Mouse (Mus musculus): ENCODE results near the gene Zfp566. TPM values are rescaled to one million over a fixed set of nuclear protein-coding genes. Genes with fewer than 3 reads are reported as not detected.

The Zfp566 gene
- polyA plus RNA-seq (2021; fragmentation: Nextera tagmentation), result 7.2 and 9.2 TPM in 2 replicates
- long read RNA-seq, experiment 1, transcript Zfp566-201 (4 exons, 1,709 nt), result major isoform, 27 of 29 reads
- long read RNA-seq, experiment 1, partial matches to known transcripts, result 1 of 29 reads
- long read RNA-seq, experiment 1, other reads (novel, unspliced or antisense), result 1 of 29 reads
- long read RNA-seq, experiment 2, transcript Zfp566-201 (4 exons, 1,709 nt), result major isoform, 9 of 10 reads
- long read RNA-seq, experiment 2, partial matches to known transcripts, result 0 of 10 reads
- long read RNA-seq, experiment 2, other reads (novel, unspliced or antisense), result 0 of 10 reads

DNA sequence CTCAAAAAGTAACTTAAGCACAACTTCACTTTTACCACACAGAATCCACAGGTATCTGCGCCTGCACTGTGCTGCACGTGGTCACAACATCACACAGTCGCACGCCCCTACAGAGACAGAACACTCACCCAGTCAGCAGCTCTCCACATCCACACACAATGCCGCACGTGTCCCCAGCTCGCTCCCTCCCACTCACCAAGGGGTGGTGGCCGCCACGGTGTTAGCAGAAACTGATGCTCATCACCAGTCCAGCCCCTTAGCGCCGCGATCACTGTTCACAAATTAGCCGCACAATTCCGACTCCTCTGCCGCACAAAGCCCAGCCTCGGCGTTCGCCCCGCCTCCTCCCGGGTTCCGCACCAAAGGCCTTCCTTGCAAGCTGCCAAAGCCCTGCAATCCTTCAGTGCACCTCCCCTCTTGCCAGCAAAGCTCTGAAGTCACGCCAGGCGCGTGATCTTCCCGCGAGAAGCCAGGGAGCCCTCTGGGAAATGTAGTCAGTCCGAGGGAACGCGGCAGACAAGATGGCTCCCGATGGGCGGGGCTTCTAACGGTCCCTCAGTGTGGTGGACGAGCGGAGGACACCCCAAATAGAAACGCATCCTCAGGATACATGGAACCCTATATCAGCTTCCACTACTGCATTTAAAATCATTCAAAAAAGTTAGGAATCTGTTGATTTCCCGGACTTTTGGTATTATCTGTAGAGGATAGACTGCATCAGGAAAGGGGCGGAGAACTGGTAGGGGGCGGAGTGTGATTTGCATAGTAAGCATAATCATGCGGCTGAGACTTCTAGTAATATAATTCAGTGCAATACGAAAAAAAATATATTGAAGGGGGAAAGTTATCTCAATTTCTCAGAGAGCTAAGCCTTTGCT, at the start of gene Zfp566, which contains the start of gene Gm26920:
Gene Zfp566, minus strand, starts transcription at position 436 of the 878 bp plus-strand sequence.
Gene Gm26920, minus strand, starts transcription at position 319 of the 878 bp plus-strand sequence.

DNA sequence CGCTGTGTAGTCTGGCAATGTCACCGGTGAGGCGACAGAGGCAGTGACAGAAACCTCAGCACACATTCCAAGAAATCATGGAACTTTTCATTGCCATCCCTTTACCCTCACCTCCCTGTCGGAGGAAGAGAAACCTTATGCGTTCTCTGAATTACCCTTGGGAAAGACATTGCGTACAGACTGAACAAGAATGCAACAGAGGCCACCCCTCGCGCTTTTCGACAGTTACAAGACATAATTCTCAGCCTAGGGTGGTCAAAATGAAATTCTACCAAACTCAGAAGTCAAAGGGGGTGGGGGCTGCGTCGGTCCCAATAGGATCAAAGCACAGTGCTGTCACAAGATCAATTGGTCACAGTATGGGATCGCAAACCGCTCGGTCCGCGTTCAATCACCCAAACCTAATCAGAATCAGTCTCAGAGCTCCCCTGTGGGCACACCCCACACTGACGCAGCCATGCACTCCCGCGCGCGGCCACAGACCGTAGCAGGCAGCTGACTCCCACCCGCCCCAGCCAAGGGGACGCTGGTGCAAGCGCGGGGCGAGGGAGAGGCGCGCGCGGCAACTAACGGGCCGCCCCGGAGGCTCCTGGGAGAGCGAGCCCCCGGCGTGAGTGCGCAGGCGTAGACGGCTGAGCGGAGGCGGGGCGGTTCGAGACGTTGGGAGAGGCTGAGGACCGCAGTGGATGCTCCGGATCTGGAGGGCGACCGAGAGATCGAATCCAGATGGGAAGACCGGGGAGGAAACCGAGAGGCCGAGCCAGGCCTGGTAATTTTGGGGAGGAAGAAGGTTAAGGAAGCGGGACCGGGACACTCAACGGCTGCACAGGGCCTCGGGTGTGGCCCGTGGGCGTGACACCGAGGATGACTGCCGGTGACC, 31.2 kb upstream of the Zfp566 start, which contains the start of gene Zfp382:
Gene Zfp382, plus strand, starts transcription at position 635 of the 880 bp plus-strand sequence.

DNA sequence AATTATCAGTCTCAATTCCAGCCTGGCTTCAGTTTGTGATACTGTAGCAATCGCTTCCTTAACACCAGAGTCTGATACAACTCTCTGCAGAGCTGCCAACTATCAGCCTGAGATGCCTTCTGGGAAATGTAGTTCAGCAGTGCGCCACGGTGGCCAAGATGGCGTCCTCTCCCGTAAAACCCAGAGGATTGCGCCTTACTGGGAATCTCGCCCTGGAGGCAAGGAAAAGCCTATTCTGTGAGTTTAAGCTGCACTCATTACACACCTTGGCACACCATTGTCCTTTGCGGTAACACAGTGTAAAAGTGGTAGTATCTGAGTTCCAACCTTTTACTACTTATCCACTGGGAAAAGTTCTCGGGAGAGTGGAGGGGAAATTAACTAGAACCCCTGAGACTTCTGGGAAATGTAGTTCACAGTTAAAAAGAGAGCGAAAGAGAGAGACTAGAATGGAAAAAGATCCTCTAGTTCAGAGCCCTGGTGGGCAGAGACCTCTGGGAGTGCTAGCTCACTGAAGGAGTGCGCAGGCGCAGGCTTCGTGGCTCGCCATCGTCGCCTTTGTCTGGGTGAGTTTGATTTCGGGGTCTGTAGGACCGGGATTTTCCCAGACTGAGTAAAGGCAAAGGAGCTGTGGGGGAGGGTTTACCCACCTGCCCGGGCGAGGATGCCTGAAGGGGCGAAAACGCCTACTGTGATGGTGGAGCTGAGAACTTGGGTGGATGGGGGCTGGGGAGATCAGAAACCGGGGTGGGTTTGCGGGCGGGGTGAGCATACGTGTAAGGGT, 4.5 kb upstream of the Zfp566 start, which contains the start of gene Zfp260:
Gene Zfp260, plus strand, starts transcription at position 132 of the 784 bp plus-strand sequence.

DNA sequence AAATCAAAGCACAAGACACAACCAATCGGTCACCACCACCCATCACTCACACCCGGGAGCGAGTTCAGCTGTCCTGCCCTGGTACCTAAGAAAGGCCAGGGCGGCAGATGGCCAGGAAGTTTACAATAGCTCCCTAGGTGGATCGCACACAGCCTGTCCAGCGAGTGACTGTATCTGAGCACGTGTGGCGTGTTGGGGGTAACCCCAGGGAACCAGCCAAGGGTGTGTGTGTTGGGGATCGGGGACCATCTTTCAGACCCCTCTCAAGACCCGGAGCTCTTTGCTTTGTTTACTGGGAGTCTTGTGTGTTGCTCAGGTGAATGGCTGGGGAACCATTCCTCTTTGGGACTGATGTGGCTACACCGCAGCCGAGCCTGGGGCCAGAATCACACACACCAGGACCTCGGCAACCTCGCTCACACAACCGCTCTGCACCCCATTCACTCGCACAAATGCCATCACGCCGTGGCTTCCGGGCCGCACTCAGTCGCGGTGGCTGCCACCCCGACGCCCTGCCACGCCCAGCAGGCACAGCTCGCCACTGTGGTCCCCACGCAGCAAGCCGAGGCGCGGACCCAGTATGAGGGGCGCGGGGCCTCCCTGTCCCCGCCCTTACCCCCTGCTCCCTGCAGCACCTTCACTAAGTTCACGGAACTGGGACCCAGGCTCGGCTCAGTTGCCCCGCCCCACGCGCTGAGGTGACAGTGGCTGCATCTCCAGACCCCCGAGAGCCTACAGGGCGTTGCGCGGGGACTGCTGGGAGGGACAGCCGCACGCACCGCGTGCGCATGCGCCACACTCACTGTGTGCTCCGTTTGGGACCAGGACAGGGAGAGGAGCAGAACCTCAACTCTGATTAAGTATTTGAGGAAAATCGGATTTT, 17.9 kb downstream of the Zfp566 start, which contains the start of gene Zfp82:
Gene Zfp82, minus strand, starts transcription at position 755 of the 883 bp plus-strand sequence.

DNA sequence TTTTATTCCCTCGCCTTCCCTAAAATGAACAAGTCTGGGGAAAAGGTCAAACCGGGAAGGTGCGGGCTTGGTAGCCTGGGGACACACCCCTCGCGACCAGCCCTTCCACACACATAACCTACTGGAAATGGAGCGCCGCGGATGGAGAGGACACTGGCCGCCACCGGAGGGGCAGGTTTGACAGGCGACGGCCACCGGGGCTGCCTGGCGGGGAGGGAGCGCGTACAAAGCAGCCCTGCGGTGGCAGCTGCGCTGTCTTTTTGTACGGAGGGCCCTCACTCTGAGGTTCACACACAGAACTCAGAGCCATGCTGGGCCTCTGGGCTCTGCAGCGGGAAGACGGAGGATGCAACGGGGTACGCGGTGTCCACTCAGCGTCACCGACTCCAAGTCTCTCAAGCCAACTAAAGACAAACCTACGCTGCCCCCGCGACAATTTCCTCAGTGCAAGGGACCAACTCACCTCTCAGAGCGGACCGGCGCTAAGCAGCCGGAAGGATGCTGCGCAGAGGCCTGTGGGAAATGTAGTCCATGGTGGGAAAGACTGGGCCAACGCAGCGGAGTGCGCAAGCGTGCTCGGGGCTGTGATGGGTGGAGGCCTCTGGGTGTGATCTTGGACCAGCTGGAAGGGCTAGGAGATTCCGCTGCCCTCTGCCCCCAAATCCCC, 39.3 kb downstream of the Zfp566 start, which contains the start of gene Zfp14:
Gene Zfp14, minus strand, starts transcription at position 499 of the 667 bp plus-strand sequence.

Other genes with a start within 250 kb of the Zfp566 start
- gene Zfp940, start 236.9 kb downstream of the Zfp566 start, polyA plus RNA-seq (2021; fragmentation: Nextera tagmentation), result 5.5 TPM in 2 replicates
- gene Zfp420, start 230.5 kb downstream of the Zfp566 start, polyA plus RNA-seq (2021; fragmentation: Nextera tagmentation), result 5.6 and 7.6 TPM in 2 replicates
- gene Zfp27, start 184.0 kb downstream of the Zfp566 start, polyA plus RNA-seq (2021; fragmentation: Nextera tagmentation), result 6.9 and 9.4 TPM in 2 replicates
- 1.4 and 1.8 TPM in 2 replicates for gene Zfp383, start 182.3 kb downstream of the Zfp566 start, polyA plus RNA-seq (2021; fragmentation: Nextera tagmentation)
- 7.3 and 10.7 TPM in 2 replicates for gene Zfp74, start 136.4 kb downstream of the Zfp566 start, polyA plus RNA-seq (2021; fragmentation: Nextera tagmentation)
- 0.28 and 0.87 TPM in 2 replicates for gene Zfp568, start 106.6 kb downstream of the Zfp566 start, polyA plus RNA-seq (2021; fragmentation: Nextera tagmentation)
- gene Zfp14, start 39.1 kb downstream of the Zfp566 start, polyA plus RNA-seq (2021; fragmentation: Nextera tagmentation), result 4.4 and 5.3 TPM in 2 replicates
- 2.5 TPM in 2 replicates for gene Zfp82, start 17.6 kb downstream of the Zfp566 start, polyA plus RNA-seq (2021; fragmentation: Nextera tagmentation)
- 0.59 and 0.85 TPM in 2 replicates for gene Gm26920, start 117 bp downstream of the Zfp566 start, polyA plus RNA-seq (2021; fragmentation: Nextera tagmentation)
- gene Zfp260, start 4.2 kb upstream of the Zfp566 start, polyA plus RNA-seq (2021; fragmentation: Nextera tagmentation), result 52.2 and 70.6 TPM in 2 replicates
- 6.5 and 10.3 TPM in 2 replicates for gene Zfp382, start 31.4 kb upstream of the Zfp566 start, polyA plus RNA-seq (2021; fragmentation: Nextera tagmentation)
- 3.5 and 6.3 TPM in 2 replicates for gene Zfp146, start 79.2 kb upstream of the Zfp566 start, polyA plus RNA-seq (2021; fragmentation: Nextera tagmentation)
- 16.1 and 18.0 TPM in 2 replicates for gene Cox7a1, start 93.6 kb upstream of the Zfp566 start, polyA plus RNA-seq (2021; fragmentation: Nextera tagmentation)
- 33.9 and 42.1 TPM in 2 replicates for gene Capns1, start 108.3 kb upstream of the Zfp566 start, polyA plus RNA-seq (2021; fragmentation: Nextera tagmentation)
- 137 and 163 TPM in 2 replicates for gene Polr2i, start 141.4 kb upstream of the Zfp566 start, polyA plus RNA-seq (2021; fragmentation: Nextera tagmentation)
- 249 and 338 TPM in 2 replicates for gene Tbcb, start 141.7 kb upstream of the Zfp566 start, polyA plus RNA-seq (2021; fragmentation: Nextera tagmentation)
- gene Ovol3, start 145.2 kb upstream of the Zfp566 start, polyA plus RNA-seq (2021; fragmentation: Nextera tagmentation), result not detected in 2 replicates
- 0.15 and 0.24 TPM in 2 replicates for gene Thap8, start 189.6 kb upstream of the Zfp566 start, polyA plus RNA-seq (2021; fragmentation: Nextera tagmentation)
- 0.26 and 0.46 TPM in 2 replicates for gene Wdr62, start 189.9 kb upstream of the Zfp566 start, polyA plus RNA-seq (2021; fragmentation: Nextera tagmentation)
- 112 and 324 TPM in 2 replicates for gene Clip3, start 201.2 kb upstream of the Zfp566 start, polyA plus RNA-seq (2021; fragmentation: Nextera tagmentation)
- 144 and 154 TPM in 2 replicates for gene Alkbh6, start 218.2 kb upstream of the Zfp566 start, polyA plus RNA-seq (2021; fragmentation: Nextera tagmentation)
- gene Syne4, start 224.3 kb upstream of the Zfp566 start, polyA plus RNA-seq (2021; fragmentation: Nextera tagmentation), result 0.79 and 1.5 TPM in 2 replicates
- gene E130208F15Rik, start 231.2 kb upstream of the Zfp566 start, polyA plus RNA-seq (2021; fragmentation: Nextera tagmentation), result 4.9 TPM in 1 of 2 replicates, not detected in the other
- 22.9 and 31.6 TPM in 2 replicates for gene Sdhaf1, start 233.4 kb upstream of the Zfp566 start, polyA plus RNA-seq (2021; fragmentation: Nextera tagmentation)